Mouse (Mus musculus) forebrain, embryonic 11.5 days (tissue): Measurements from ENCODE around the gene Wapl. TPM values are rescaled to one million over a fixed set of nuclear protein-coding genes. Genes with fewer than 3 reads are reported as not detected.

ENCODE experiments used
- polyA plus RNA-seq: library from polyadenylated mRNA; unstranded; fragments of >200 nt; fragmentation: Nextera tagmentation; extraction: Ambion mirVana; gene quantifications from 2 replicates; pipeline ENCODE4 v1.2.1, GENCODE M21; 2014

Wapl gene
- polyA plus RNA-seq, 1 experiment from 2014 or later, result 34.5 TPM

Other genes starting within 250 kb of the Wapl start
- 56.0 and 60.4 TPM in 2 replicates for gene Bmpr1a, start 170.6 kb upstream of the Wapl start, polyA plus RNA-seq
- not detected in 2 replicates for gene 9230112D13Rik, start 151.1 kb upstream of the Wapl start, polyA plus RNA-seq
- not detected in 2 replicates for gene Ldb3, start 85.2 kb upstream of the Wapl start, polyA plus RNA-seq
- 0.12 and 0.84 TPM in 2 replicates for gene Opn4, start 73.8 kb upstream of the Wapl start, polyA plus RNA-seq
- gene Grid1, start 146.2 kb downstream of the Wapl start, polyA plus RNA-seq, result 0.36 and 0.72 TPM in 2 replicates